Mouse (Mus musculus) midbrain, embryonic 15.5 days (tissue): Measurements from ENCODE around the gene Ston2. TPM values are rescaled to one million over a fixed set of nuclear protein-coding genes. Genes with fewer than 3 reads are reported as not detected.

ENCODE experiments used
- ATAC-seq: fragments of 200-750 bp; cut with Nextera tagmentation; replicated peaks from 2 replicates; pipeline ENCODE4 v1.8.0; 2017; ENCODE audit warnings: moderate TSS enrichment
- H3K27ac ChIP-seq: fragments of 300-500 bp; sonication (generic); 2 replicates; pipeline ENCODE4 v1.5.1; 2015; ENCODE audit warnings: mild to moderate bottlenecking, inconsistent platforms
- H3K27me3 ChIP-seq: fragments of 300-500 bp; sonication (generic); replicated peaks from 2 replicates; pipeline ENCODE4 v1.6.1; 2015; ENCODE audit warnings: inconsistent platforms
- H3K36me3 ChIP-seq: fragments of 300-500 bp; sonication (generic); replicated peaks from 2 replicates; pipeline ENCODE4 v1.6.1; 2015; ENCODE audit warnings: inconsistent platforms
- H3K4me1 ChIP-seq: fragments of 300-500 bp; sonication (generic); 2 replicates; pipeline ENCODE4 v1.6.1; 2015; ENCODE audit warnings: inconsistent platforms
- H3K4me2 ChIP-seq: fragments of 300-500 bp; sonication (generic); 2 replicates; pipeline ENCODE4 v1.6.1; 2015; ENCODE audit warnings: inconsistent platforms, mild to moderate bottlenecking, moderate library complexity
- H3K4me3 ChIP-seq: fragments of 300-500 bp; sonication (generic); 2 replicates; pipeline ENCODE4 v1.5.1; 2015; ENCODE audit warnings: mild to moderate bottlenecking, inconsistent platforms
- H3K9ac ChIP-seq: fragments of 300-500 bp; sonication (generic); 2 replicates; pipeline ENCODE4 v1.6.1; 2015; ENCODE audit warnings: mild to moderate bottlenecking, inconsistent platforms
- H3K9me3 ChIP-seq: fragments of 300-500 bp; sonication (generic); 2 replicates; pipeline ENCODE4 v1.6.1; 2016; ENCODE audit warnings: inconsistent platforms
- WGBS: fragments of 180-500 bp; shearing (Covaris S2); methylation state at CpG from one replicate; pipeline ENCODE4 v1.1.7; 2015; ENCODE audit warnings: mixed read lengths; 5-methylcytosine and 5-hydroxymethylcytosine counted together
- polyA plus RNA-seq: library from polyadenylated mRNA; unstranded; fragments of >200 nt; fragmentation: Nextera tagmentation; extraction: Ambion mirVana; gene quantifications from 2 replicates; pipeline ENCODE4 v1.2.1, GENCODE M21; 2015

The Ston2 gene
- polyA plus RNA-seq, result 5.5 and 6.8 TPM in 2 replicates

DNA sequence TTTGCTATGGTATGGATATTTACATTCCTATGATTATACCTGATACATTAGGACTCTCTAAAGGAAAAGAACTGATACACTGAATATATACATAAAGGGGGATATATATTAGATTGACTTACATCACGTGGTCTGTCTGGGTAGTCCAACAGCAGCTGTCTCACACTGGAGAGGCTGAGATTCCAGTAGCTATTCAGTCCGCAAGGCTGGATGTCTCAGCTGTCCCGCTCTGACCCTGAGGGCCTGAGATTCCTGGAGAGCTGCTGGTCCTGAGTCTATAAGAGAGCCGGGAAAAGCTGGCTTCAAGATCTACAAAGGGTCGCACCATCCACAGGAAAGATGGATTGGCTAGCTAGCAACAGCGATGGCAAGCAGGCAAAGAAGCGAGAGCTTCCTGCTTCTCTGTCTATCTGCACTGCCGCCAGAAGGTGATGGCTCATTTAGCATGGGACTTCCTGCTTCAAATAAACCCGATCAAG lies at the start of gene Ston2:
Gene Ston2 (minus strand): TSS at position 429 of the 479 bp plus-strand sequence.
- no peak within 1 kb of the TSS for H3K4me3 ChIP-seq
- no peak for ATAC-seq
- no peaks in the 10 kb centered on the region for H3K9me3 ChIP-seq
- 88% methylated on average over 9 of the region's 9 CpGs for WGBS
- H3K36me3 ChIP-seq, result no peaks in the 10 kb centered on the region
- H3K4me2 ChIP-seq, result no peak within 1 kb of the TSS
- no peaks in the 10 kb centered on the region for H3K4me1 ChIP-seq
- H3K9ac ChIP-seq, result no peak within 1 kb of the TSS
- no peaks in the 10 kb centered on the region for H3K27me3 ChIP-seq
- H3K27ac ChIP-seq, result no peak within 1 kb of the TSS

- H3K9me3 ChIP-seq, result no peaks in the 10 kb centered on the region
- H3K27me3 ChIP-seq, result no peaks in the 10 kb centered on the region
- no peak for ATAC-seq
- H3K4me2 ChIP-seq, result no peak overlapping the region
- no peak overlapping the region for H3K4me3 ChIP-seq
- H3K27ac ChIP-seq, result no peak overlapping the region
- 98% methylated on average over 7 of the region's 7 CpGs for WGBS
- H3K4me1 ChIP-seq, result no peaks in the 10 kb centered on the region
- H3K36me3 ChIP-seq, result peaks cover 62% of the 10 kb centered on the region
- no peak overlapping the region for H3K9ac ChIP-seq
These were observed 49.3 kb upstream of the Ston2 start for GRCm38 (mm10) chr12:91837401-91838065.

GRCm38 (mm10) chr12:91833939-91834333 lies 45.7 kb upstream of the Ston2 start:
- 75% methylated on average over 5 of the region's 5 CpGs for WGBS
- Histone ChIP-seq H3K4me1 (no peaks in the 10 kb centered on the region), H3K9me3 (no peaks in the 10 kb centered on the region), H3K9ac (no peak overlapping the region), H3K27me3 (no peaks in the 10 kb centered on the region), H3K36me3 (peaks cover 45% of the 10 kb centered on the region), H3K4me2 (no peak overlapping the region), H3K4me3 (no peak overlapping the region), H3K27ac (no peak overlapping the region)
- no peak for ATAC-seq

GRCm38 (mm10) chr12:91833237-91833938 lies 45.2 kb upstream of the Ston2 start:
- Histone ChIP-seq H3K36me3 (peaks cover 43% of the 10 kb centered on the region), H3K4me3 (no peak overlapping the region), H3K4me2 (no peak overlapping the region), H3K4me1 (no peaks in the 10 kb centered on the region), H3K27ac (no peak overlapping the region), H3K9me3 (no peaks in the 10 kb centered on the region), H3K27me3 (no peaks in the 10 kb centered on the region), H3K9ac (no peak overlapping the region)
- WGBS, result 94% methylated on average over 3 of the region's 3 CpGs
- ATAC-seq, result no peak

DNA sequence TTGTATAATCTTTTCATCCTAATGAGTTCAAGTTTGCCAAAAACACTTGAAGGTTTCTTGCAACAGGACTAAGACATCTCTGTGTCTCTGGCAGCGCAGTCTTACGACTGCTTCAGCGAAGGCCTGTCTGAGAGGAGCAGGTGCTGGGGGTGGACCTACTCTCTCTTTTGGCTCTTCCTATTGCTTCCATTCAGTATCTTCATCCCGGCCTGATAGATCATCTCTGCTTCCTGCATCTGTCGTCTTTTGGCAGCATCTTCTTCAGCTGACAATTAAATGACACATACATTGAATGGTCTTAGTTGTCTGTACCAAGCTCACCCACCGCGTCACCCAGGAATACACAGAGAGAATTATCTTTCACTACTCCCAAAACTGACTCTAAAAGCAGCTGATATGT lies 43.2 kb upstream of the Ston2 start:
- Histone ChIP-seq H3K4me1 (no peaks in the 10 kb centered on the region), H3K9me3 (no peaks in the 10 kb centered on the region), H3K27me3 (no peaks in the 10 kb centered on the region), H3K4me2 (no peak overlapping the region), H3K36me3 (peaks cover 28% of the 10 kb centered on the region; the same call in 1 of the 2 replicates), H3K27ac (no peak overlapping the region), H3K9ac (no peak overlapping the region), H3K4me3 (no peak overlapping the region)
- ATAC-seq, result no peak
- 88% methylated on average over 7 of the region's 7 CpGs for WGBS

- Histone ChIP-seq H3K27ac (no peak overlapping the region), H3K4me2 (no peak overlapping the region), H3K4me3 (no peak overlapping the region), H3K4me1 (no peaks in the 10 kb centered on the region), H3K9ac (no peak overlapping the region), H3K27me3 (no peaks in the 10 kb centered on the region), H3K36me3 (peaks cover 55% of the 10 kb centered on the region), H3K9me3 (no peaks in the 10 kb centered on the region)
- no peak for ATAC-seq
- 93% methylated on average over 12 of the region's 12 CpGs for WGBS
These were observed 32.3 kb upstream of the Ston2 start for GRCm38 (mm10) chr12:91820461-91820860.

- no peak overlapping the region for H3K4me3 ChIP-seq
- WGBS, result 93% methylated on average over 4 of the region's 4 CpGs
- H3K27me3 ChIP-seq, result no peaks in the 10 kb centered on the region
- H3K27ac ChIP-seq, result no peak overlapping the region
- no peak for ATAC-seq
- no peak overlapping the region for H3K9ac ChIP-seq
- H3K4me2 ChIP-seq, result no peak overlapping the region
- no peaks in the 10 kb centered on the region for H3K4me1 ChIP-seq
- H3K9me3 ChIP-seq, result no peaks in the 10 kb centered on the region
- peaks cover 60% of the 10 kb centered on the region for H3K36me3 ChIP-seq
These were observed 30.5 kb upstream of the Ston2 start for GRCm38 (mm10) chr12:91818726-91819125.

DNA sequence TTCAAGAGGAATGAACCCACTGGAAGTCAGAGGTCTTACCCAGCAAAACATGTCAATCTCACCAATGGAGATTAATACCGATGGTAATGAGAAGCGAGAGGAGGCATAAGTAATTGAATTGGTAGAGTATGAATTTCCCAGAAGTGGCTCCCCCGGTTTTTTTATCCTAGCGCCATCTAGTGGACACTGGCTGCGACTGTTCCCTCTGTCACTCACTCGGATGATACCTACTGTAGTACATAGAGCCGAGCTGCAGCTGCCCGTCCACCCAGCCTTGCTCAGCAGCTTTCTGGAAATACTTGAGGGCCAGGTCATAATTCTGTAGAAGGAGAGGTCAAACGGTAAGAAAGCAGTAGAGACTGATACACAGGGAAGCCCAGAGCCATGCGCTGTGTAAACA lies 27.8 kb upstream of the Ston2 start:
- H3K27me3 ChIP-seq, result no peaks in the 10 kb centered on the region
- no peaks in the 10 kb centered on the region for H3K4me1 ChIP-seq
- H3K36me3 ChIP-seq, result peaks cover 65% of the 10 kb centered on the region
- WGBS, result 25% methylated on average over 10 of the region's 10 CpGs
- H3K4me2 ChIP-seq, result no peak overlapping the region
- H3K4me3 ChIP-seq, result no peak overlapping the region
- H3K9me3 ChIP-seq, result no peaks in the 10 kb centered on the region
- no peak overlapping the region for H3K27ac ChIP-seq
- no peak overlapping the region for H3K9ac ChIP-seq
- peak; percentile 81; the same call in 1 of the 2 replicates for ATAC-seq

- Histone ChIP-seq H3K4me2 (no peak overlapping the region), H3K4me3 (no peak overlapping the region), H3K36me3 (peaks cover 67% of the 10 kb centered on the region), H3K27ac (no peak overlapping the region), H3K9ac (no peak overlapping the region), H3K9me3 (no peaks in the 10 kb centered on the region), H3K27me3 (no peaks in the 10 kb centered on the region), H3K4me1 (no peaks in the 10 kb centered on the region)
- no peak; the same call in 1 of the 2 replicates for ATAC-seq
- 92% methylated on average over 11 of the region's 11 CpGs for WGBS
These were observed 27.4 kb upstream of the Ston2 start for GRCm38 (mm10) chr12:91815552-91815951.

- 94% methylated on average over 8 of the region's 8 CpGs for WGBS
- Histone ChIP-seq H3K27ac (no peak overlapping the region), H3K4me2 (no peak overlapping the region), H3K4me3 (no peak overlapping the region), H3K36me3 (peaks cover 60% of the 10 kb centered on the region), H3K27me3 (no peaks in the 10 kb centered on the region), H3K9me3 (no peaks in the 10 kb centered on the region), H3K4me1 (no peaks in the 10 kb centered on the region), H3K9ac (no peak overlapping the region)
- no peak for ATAC-seq
These were observed 20.7 kb upstream of the Ston2 start for GRCm38 (mm10) chr12:91808911-91809310.

DNA sequence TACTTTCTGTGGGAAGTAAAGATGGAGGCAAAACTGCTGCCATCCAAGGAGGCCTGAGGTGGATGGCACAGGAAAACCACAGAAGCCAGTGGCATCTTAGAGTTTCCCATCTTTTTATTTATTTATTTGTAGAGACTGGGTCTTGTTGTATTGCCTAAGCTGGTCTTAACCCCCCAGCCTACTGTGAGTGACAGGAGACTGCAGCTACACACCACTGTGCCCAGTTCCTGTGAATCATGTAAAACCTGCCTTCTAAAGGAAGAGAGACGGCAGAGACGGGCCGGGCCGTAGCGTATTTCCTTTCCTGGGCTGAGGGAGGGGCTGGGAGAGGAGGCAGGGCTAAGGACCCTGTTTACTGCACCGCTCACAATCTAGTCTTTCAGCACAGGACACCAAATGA lies 19.6 kb upstream of the Ston2 start:
- Histone ChIP-seq H3K27me3 (no peaks in the 10 kb centered on the region), H3K4me2 (no peak overlapping the region), H3K9ac (no peak overlapping the region), H3K4me3 (no peak overlapping the region), H3K4me1 (no peaks in the 10 kb centered on the region), H3K27ac (no peak overlapping the region), H3K9me3 (no peaks in the 10 kb centered on the region), H3K36me3 (peaks cover 49% of the 10 kb centered on the region)
- no peak for ATAC-seq
- WGBS, result 89% methylated on average over 6 of the region's 6 CpGs

DNA sequence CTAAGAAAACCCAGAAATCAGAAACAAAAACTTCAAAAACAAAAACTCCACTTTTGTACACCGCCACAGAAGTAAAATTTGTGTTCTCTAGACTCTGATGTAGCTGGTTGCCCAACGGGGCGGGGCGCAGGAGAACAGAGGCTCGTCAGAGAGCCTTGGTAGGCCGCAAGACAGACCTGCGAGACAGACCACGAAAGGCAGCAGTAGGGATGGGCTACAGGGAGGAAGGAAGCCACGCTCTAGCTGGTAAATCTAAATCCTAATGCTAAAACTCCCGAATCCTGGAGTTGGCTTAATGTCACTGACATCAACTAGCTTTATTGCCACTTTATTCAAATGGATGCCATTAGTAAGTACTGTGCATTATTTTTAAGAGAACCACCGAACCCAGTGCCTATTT lies 18.9 kb upstream of the Ston2 start:
- no peak overlapping the region for H3K9ac ChIP-seq
- H3K27ac ChIP-seq, result no peak overlapping the region
- H3K4me2 ChIP-seq, result no peak overlapping the region
- ATAC-seq, result no peak
- H3K27me3 ChIP-seq, result no peaks in the 10 kb centered on the region
- H3K36me3 ChIP-seq, result peaks cover 42% of the 10 kb centered on the region
- 91% methylated on average over 11 of the region's 11 CpGs for WGBS
- H3K4me1 ChIP-seq, result no peaks in the 10 kb centered on the region
- no peaks in the 10 kb centered on the region for H3K9me3 ChIP-seq
- H3K4me3 ChIP-seq, result no peak overlapping the region

GRCm38 (mm10) chr12:91804262-91804661 lies 16.1 kb upstream of the Ston2 start:
- no peak overlapping the region for H3K4me2 ChIP-seq
- no peaks in the 10 kb centered on the region for H3K27me3 ChIP-seq
- no peak overlapping the region for H3K4me3 ChIP-seq
- H3K9ac ChIP-seq, result no peak overlapping the region
- ATAC-seq, result no peak
- no peaks in the 10 kb centered on the region for H3K4me1 ChIP-seq
- no peak overlapping the region for H3K27ac ChIP-seq
- H3K9me3 ChIP-seq, result no peaks in the 10 kb centered on the region
- peaks cover 19% of the 10 kb centered on the region for H3K36me3 ChIP-seq
- 83% methylated on average over 3 of the region's 3 CpGs for WGBS
